Mouse (Mus musculus) T-cell, adult 66 days (primary cell): ENCODE results near the gene Lrrc34. TPM values are rescaled to one million over a fixed set of nuclear protein-coding genes. Genes with fewer than 3 reads are reported as not detected.

Experiments
- total RNA-seq, 2 experiments: library from RNA; stranded (reverse); gene quantifications; 3 replicates in 1 of 2; 4 replicates in 1 of 2; pipeline ENCODE4 v1.2.4; 2023

The Lrrc34 gene
- total RNA-seq, result not detected

DNA sequence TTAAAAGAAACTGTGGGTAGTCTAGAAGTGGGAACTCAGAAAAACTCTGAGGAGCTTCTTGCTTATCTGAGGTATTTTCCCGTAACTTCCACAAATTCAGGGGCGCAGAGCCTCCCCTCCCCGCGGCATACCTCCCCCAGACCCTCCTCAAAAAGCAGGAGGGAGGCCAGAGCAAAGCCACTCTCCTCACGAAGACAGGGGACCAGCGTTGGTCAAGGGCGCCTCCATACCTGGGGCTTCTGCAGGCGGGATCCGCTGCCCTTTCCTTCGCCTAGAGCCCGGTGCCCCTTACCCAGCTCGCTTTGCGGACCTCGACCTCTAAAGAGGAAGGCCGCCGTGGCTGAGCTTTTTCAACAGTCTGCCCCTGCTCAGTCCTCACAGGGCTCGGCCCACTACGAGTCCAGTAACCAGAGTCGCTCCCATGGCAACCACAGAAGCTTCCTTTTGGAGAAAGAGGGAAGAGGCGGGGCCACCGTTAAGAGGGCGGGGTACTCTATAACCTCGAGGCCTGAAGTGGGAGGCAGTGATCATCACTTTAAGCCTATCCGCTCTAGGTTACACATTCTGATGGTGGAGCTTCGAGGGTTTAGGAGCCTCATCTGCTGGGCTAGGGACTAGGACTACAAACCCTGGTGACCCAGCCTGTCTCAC, at the start of gene Lrrc34:
Lrrc34 (minus strand) TSS at position 430 of the 651 bp plus-strand sequence.

GRCm38 (mm10) chr3:30644207-30644606, 3.5 kb downstream of the Lrrc34 start, which contains the start of gene Lrriq4:
Lrriq4 (plus strand) TSS chr3:30644507.

DNA sequence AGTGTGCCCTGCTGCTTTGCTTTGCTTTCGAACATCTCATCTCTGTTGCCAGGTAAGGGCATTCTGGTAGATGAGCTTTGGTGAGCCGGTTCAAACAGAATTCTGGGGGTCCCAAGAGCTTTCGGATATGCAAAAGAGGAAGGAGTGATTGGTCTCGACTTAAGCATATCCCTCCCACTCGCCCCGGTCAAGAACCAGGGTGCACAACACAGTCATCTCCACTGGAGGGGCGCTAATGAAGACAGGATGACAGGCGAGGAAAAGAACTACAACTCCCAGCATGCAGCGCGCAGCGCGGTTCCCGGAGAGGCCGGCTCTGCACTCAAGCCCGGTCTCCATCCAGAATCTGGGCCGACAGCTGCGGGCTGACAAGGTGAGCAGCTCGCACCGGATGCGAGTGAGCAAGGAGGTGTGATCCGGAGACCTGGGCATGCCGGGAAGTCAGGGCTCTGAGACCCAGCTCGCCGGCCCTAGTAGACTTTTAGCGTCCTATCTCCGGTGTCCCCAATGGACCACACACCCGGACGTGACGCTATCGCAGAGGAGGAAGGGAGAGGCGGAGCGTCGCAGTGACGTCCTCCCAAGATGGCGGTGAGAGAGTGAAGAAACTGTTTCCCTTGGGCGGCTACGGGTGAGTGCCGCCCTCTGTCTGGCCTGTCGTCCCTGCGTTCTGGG, 45.5 kb downstream of the Lrrc34 start, which contains the start of gene Mynn:
Mynn (plus strand) TSS at position 1 of the 675 bp plus-strand sequence.

GRCm38 (mm10) chr3:30599711-30600545, 47.7 kb downstream of the Lrrc34 start, which contains the start of gene Actrt3:
Actrt3 (minus strand) TSS chr3:30599939.

Other genes with a start within 250 kb of the Lrrc34 start
- not detected for gene Mecom, start 99.9 kb downstream of the Lrrc34 start, total RNA-seq
- gene Actrt3, start 47.9 kb downstream of the Lrrc34 start, total RNA-seq, result under 1 TPM in 1 of 2 experiments, not detected in 1; 0.47 TPM
- gene Mynn, start 45.8 kb downstream of the Lrrc34 start, total RNA-seq, result 10 to 100 TPM; 47.4 to 53.7 TPM
- not detected for gene Lrriq4, start 3.4 kb downstream of the Lrrc34 start, total RNA-seq
- gene Lrrc31, start 52.0 kb upstream of the Lrrc34 start, total RNA-seq, result not detected
- not detected for gene Samd7, start 98.4 kb upstream of the Lrrc34 start, total RNA-seq
- 10 to 100 TPM; 69.3 to 74.1 TPM for gene Sec62, start 145.0 kb upstream of the Lrrc34 start, total RNA-seq
- gene Gpr160, start 208.1 kb upstream of the Lrrc34 start, total RNA-seq, result 1 to 10 TPM; 1.7 to 2.4 TPM